Mouse (Mus musculus) thymus, postnatal 36 days (tissue): ENCODE measurements at regions not wholly inside any gene's neighbourhood (a gene's known extent, or its start where the extent isn't known, plus 50 kb on each side); places are given as distances from the start of the nearest gene placed in this dataset.
"Not testable (repeated sequence)": the region's sequence is repeated elsewhere in the genome, so short reads cannot be mapped to it uniquely, and the experiment has no call there.

Source experiments
- DNase-seq, 2 experiments: peaks; one replicate each; pipeline ENCODE4 v3.0.0; 2022; ENCODE audit warnings: mixed read lengths in 2 of 2

DNA sequence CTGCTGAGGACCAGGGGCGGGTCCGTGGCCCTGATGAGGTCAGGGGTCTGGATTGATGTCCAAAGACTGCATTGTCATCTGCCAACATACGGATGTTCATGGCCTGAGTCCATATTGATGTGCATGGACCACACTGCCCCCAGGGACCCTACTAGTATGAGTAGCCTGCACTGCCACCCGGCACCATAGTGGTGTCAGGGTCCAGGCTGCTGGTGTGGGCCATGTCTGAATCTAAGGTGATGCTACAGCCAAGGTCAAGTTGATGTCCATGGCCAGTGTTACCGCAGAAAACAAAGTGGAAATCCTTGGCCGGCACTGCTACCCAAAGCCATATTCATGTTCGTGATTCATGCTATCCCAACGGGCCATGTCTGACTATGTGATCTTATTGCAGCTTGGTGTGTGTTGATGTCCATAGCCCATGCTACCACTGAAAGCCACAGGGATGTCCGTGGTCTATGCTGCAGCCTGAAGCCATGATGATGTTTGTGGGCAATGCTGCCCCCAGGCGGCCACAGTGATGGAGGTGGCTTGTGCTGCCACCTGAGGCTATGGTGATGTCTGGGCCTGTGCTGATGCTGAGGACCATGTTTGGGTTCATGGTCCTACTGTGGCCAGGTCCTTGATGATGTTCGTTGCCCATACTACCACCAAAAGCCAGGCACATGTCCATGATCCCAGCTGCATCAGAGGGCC lies 130.5 kb downstream of the Iqub start:
- no peak for DNase-seq

GRCm38 (mm10) chr6:24379859-24380258 lies 135.0 kb downstream of the Iqub start:
- no peak for DNase-seq

DNA sequence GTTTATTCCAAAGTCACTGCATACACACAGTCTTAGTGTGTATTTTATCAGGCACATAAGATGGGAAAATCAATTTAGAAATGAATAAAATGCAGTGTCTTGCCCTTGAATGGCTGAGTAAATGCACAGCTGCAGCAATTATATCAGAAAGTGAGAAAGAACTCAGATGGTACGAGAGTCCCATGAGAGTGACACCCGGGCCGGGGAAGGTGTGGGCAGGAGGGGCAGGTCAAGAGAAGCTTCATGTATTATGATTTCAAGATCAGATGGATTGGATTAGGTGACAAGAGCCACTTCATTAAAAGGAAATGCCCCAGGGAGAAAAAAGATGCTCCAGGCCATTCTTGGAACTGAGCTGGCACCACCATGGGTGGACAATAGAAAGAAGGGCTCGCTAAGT lies 138.1 kb downstream of the Iqub start:
- no peak for DNase-seq

DNA sequence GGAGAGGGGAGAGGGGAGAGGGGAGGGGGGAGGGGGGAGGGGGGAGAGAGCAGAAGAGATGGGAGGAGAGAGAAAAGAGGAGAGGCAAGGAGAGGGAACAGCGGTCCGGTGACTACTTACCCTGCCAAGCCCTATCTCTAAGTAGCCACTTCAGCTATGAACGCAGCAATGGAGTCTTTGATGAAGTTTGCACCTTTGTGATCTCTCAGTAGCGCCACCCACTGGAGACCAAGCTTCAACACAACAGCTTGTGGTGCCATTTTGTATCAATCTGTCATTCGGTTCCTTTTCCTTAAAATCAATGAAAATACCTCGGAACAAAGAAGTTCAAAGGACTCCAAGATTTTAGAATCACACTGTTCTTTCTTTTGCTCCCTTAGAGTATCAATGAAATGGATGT lies 141.7 kb downstream of the Iqub start:
- DNase-seq, result no peak

GRCm38 (mm10) chr6:24371680-24372079 lies 143.2 kb downstream of the Iqub start:
- no peak for DNase-seq

DNA sequence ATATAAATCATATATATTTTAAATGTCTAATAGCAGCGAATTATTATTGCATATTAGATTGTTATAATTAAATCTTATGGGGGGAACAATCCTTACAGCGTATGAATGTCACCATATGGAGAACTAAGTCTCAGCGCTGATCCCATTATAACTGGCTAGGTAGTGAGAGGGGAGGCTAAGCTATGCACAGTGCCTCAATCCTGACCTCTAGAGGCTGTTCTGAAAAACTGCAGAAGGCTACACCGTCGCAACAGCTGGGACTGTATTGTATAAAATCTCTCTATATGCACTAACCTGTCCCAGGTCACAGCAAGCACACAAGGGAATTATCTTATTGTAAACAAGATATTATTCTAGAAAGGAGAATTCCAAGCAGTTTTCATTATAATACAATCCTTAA lies 164.0 kb downstream of the Iqub start:
- peak; percentile 7 to 10 for DNase-seq

DNA sequence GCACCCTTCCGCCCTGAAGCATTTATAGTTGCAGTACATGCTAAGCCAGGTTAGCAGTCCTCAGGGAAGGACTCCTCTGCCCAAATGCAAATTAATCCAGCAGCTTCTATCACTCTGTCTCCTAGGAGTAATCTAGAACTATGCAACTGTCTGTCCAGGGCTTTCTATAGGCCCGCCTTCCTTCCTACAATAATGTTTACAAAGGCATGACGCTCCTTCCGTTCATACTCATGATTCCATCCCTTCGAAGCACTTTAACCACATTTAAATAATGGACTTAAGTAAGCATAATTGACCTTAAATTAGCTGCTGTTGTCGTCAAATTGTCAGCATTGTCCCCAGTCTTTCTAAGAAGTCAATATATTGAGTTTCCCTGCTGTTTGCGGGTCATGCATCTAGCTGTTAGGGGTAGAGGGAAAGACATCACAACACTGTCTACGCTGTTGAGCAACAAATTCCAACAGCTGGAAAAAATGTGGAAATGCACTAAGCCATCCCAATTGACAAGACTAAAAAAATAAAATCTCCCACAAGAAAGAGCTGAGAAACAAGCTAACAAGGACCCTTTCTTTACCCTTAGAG lies 166.3 kb downstream of the Iqub start:
- no peak for DNase-seq

- DNase-seq, result peak; percentile 51 to 67
These were observed 167.0 kb downstream of the Iqub start for GRCm38 (mm10) chr6:24347745-24348480.

DNA sequence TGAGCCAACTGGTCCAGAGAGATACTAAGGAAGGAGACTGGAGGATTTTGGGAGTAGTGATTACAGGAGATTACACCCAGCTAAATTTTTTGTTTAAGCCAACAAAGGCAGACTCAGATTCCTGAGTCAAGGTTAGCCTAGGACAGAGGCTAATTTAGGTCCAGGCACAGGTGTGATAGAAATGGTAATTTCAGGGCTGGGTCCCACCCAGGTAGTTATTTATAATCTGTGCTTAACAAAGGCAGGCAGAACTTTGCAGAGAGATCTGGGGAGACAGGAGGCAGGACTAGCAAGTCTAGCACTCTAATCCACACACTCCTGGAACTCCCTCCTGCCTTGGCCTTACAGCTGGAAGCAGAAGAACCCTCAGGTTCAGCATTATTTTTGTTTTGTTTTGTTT lies 172.4 kb downstream of the Iqub start:
- DNase-seq, result no peak

GRCm38 (mm10) chr6:24342056-24342455 lies 172.8 kb downstream of the Iqub start:
- DNase-seq, result no peak

- DNase-seq, result not testable (repeated sequence)
These were observed 172.2 kb upstream of the Slc13a1 start for GRCm38 (mm10) chr6:24340107-24340506.

GRCm38 (mm10) chr6:24325215-24325614 lies 157.3 kb upstream of the Slc13a1 start:
- DNase-seq, result no peak

- no peak for DNase-seq
These were observed 156.8 kb upstream of the Slc13a1 start for GRCm38 (mm10) chr6:24324718-24325117.

DNA sequence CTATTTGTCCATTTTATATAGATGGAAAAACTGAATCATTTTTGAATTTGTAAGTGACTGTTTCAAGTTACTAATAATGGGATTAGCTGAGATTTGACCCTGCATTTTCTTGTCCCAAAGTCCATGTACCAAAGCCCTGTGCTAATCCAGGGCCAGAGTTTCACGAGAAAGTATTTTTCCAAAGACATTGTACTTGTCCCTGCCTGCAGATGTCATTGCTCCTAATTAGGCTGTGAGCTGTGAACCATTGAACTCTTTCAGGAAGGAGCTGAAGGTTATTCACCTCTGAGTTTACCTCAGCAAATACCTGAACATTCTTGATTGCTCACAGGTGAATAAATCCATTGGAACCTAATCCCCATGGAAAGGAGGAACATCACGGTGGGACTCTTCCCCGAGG lies 154.5 kb upstream of the Slc13a1 start:
- no peak for DNase-seq

- no peak for DNase-seq
These were observed 151.0 kb upstream of the Slc13a1 start for GRCm38 (mm10) chr6:24318862-24319261.

- DNase-seq, result no peak
These were observed 142.8 kb upstream of the Slc13a1 start for GRCm38 (mm10) chr6:24310675-24311074.

DNA sequence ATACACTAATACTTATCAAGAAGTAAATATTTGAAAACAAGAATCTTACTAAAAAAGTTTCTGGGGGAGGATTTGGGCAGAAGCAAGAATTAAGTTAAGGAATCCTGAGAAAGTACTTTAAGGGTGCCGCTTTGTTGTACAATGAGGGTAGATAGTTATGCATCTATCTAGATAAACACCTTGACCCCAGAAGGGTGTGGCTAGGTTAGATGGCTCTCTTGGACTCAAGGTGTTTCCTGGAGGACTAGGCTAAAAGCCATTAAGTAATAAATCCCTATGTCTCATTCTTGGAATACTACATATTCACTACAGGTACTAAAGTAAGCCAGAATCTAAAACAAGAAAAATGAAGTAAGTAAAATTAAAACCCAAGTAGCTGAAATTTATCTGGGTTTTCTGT lies 141.9 kb upstream of the Slc13a1 start:
- no peak for DNase-seq

DNA sequence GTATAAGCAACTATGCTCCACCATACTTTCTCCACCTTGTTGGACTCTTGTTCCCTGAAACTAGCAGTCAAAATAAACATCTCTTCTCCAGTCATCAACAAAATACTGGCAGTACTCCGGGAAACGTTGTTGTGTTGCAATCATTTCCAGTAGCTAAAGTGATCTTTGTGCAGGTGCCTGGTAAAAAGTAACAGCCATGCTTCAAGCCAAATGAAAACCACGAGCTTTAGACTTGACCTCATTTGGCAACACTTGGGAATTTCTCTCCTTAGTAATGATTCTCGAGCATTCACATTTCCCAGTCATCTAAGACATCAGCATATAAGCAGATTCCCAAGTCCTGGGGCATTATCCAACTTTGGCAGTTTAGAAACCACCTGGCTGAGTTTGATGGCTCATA lies 133.8 kb upstream of the Slc13a1 start:
- no peak for DNase-seq

- no peak for DNase-seq
These were observed 133.3 kb upstream of the Slc13a1 start for GRCm38 (mm10) chr6:24301146-24301545.

DNA sequence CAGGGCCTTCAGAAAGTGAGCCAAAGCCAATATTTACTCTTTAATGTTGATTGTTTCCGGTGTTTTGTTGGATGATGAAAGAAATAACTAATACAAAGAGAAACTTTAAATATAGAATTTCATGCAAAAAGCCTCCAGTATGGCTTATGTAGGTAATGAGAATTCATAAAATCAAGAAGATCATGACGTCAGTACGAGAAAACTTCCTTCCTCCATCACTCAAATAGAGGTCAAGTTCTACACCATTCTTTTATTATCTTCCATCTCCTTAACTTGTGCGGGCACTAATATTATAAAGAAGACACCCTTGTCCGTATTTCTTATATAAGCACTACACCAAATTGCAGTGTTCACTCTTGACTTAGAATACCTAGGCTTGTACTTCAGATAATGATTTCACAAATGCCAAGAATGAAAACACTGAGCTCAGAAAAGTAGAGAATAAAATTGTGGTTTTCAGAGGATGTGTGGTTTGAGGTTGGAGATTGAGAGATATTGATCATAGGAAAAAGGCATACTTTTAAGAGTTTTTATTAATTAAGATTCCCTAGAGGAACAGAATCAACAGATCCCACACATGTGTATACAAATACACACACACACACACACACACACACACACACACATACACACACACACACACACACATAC lies 130.8 kb upstream of the Slc13a1 start:
- no peak for DNase-seq

- DNase-seq, result not testable (repeated sequence)
These were observed 120.9 kb upstream of the Slc13a1 start for GRCm38 (mm10) chr6:24288757-24289156.

DNA sequence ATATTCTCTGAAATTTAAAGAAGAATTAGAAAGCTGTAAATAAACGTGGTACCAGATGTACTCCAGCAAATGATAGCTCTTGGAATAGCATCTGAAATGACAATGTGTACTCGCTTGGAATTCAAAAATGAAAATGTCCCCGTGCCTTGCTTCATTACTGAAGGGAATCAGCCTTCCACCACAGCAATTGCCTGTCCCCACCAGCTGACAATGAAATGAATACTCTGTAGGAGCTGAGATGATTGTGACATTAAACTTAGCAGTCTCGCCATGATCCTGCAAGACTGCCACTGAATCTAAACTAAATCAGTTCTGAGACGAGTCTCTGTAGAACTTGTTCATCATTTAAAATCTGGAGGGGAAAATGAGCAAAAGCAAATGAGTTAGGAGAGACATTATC lies 104.9 kb upstream of the Slc13a1 start:
- DNase-seq, result no peak

DNA sequence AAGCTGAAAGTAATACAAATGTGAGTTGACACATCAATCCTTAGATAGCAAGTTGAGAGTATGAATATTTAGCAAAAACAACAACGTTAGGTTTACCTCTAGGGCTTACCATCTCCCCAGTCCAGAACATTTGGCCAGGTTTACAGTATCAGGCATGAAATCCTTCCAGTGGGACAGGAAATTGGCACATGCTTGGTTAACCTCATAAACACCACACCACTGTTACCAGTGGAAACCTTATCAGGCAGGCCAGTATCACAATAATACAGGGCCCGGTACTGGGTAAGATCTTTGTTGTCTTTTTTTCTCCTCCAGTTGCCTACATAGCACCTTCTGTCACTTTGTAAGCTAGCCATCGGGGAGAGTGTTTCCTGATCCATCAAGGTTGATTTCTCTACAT lies 101.7 kb upstream of the Slc13a1 start:
- DNase-seq, result no peak

DNA sequence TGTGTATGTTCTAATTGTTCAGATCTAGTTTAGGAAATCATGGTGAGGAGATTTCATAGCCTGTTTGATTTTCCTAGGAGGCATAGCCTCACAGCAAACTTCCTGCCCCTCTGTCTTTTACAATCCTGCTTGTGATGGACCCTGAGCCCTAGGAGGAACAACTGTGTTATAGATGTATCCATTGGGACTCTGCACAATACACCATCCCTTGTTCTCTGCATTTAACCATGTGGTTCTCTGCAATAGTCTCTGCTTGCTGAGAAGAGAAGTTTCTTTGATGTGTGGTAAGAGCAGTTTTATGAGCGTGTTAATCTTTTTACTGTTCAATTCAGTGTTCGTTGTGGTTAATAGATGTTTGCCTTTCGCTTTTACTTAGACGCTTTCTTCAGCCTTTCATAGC lies 95.9 kb upstream of the Slc13a1 start:
- no peak for DNase-seq
